Mouse (Mus musculus) cerebral cortex, adult 2 months (tissue): ENCODE data around the gene Dcun1d2.

Source experiments
- WGBS: fragments of 180-500 bp; shearing (Covaris S2); methylation state at CpG from one replicate; pipeline ENCODE4 v1.1.7; 2018; 5-methylcytosine and 5-hydroxymethylcytosine counted together

The Dcun1d2 gene

GRCm38 (mm10) chr8:13287692-13288623 is at the start of gene Dcun1d2, which contains the start of gene Tmco3:
TSS of gene Dcun1d2 (minus strand) at chr8:13288131.
TSS of gene Tmco3 (plus strand) at chr8:13288190.
- WGBS = under 1% methylated on average over 79 of the region's 79 CpGs

GRCm38 (mm10) chr8:13337678-13338077 is 49.7 kb upstream of the Dcun1d2 start:
- 69% methylated on average over 3 of the region's 3 CpGs for whole genome bisulfite sequencing

- 82% methylated on average over 6 of the region's 6 CpGs for WGBS
Measured at GRCm38 (mm10) chr8:13337245-13337644, 49.3 kb upstream of the Dcun1d2 start.

- WGBS = 38% methylated on average over 1 of the region's 1 CpGs
Measured at GRCm38 (mm10) chr8:13334671-13335070, 46.7 kb upstream of the Dcun1d2 start.

GRCm38 (mm10) chr8:13326598-13326997 is 38.7 kb upstream of the Dcun1d2 start:
- WGBS = 60% methylated on average over 5 of the region's 5 CpGs

GRCm38 (mm10) chr8:13316671-13317070 is 28.7 kb upstream of the Dcun1d2 start:
- WGBS = 93% methylated on average over 10 of the region's 10 CpGs

- 76% methylated on average over 3 of the region's 3 CpGs for WGBS
Measured at GRCm38 (mm10) chr8:13314922-13315321, 27.0 kb upstream of the Dcun1d2 start.

- 83% methylated on average over 9 of the region's 9 CpGs for WGBS
Measured at GRCm38 (mm10) chr8:13306916-13307315, 19.0 kb upstream of the Dcun1d2 start.

GRCm38 (mm10) chr8:13306309-13306909 is 18.5 kb upstream of the Dcun1d2 start:
- 71% methylated on average over 7 of the region's 7 CpGs for WGBS

GRCm38 (mm10) chr8:13305884-13306283 is 18.0 kb upstream of the Dcun1d2 start:
- 76% methylated on average over 4 of the region's 4 CpGs for WGBS

GRCm38 (mm10) chr8:13305459-13305858 is 17.5 kb upstream of the Dcun1d2 start:
- 59% methylated on average over 6 of the region's 6 CpGs for WGBS

- WGBS = 92% methylated on average over 7 of the region's 7 CpGs
Measured at GRCm38 (mm10) chr8:13301036-13301435, 13.1 kb upstream of the Dcun1d2 start.

GRCm38 (mm10) chr8:13299571-13299970 is 11.6 kb upstream of the Dcun1d2 start:
- 98% methylated on average over 8 of the region's 8 CpGs for WGBS

GRCm38 (mm10) chr8:13293677-13294470 is 5.9 kb upstream of the Dcun1d2 start:
- 95% methylated on average over 9 of the region's 9 CpGs for WGBS

- 30% methylated on average over 9 of the region's 9 CpGs for WGBS
Measured at GRCm38 (mm10) chr8:13292364-13292763, 4.4 kb upstream of the Dcun1d2 start.

- WGBS = 2% methylated on average over 6 of the region's 6 CpGs
Measured at GRCm38 (mm10) chr8:13288646-13289045, 715 bp upstream of the Dcun1d2 start.

GRCm38 (mm10) chr8:13287304-13287691 is 633 bp downstream of the Dcun1d2 start:
- WGBS = under 1% methylated on average over 34 of the region's 34 CpGs

- WGBS = 91% methylated on average over 1 of the region's 1 CpGs
Measured at GRCm38 (mm10) chr8:13283200-13283599, 4.7 kb downstream of the Dcun1d2 start.

- WGBS = 87% methylated on average over 5 of the region's 5 CpGs
Measured at GRCm38 (mm10) chr8:13276941-13277447, 10.9 kb downstream of the Dcun1d2 start.

- 93% methylated on average over 5 of the region's 5 CpGs for WGBS
Measured at GRCm38 (mm10) chr8:13272834-13273233, 15.1 kb downstream of the Dcun1d2 start.

- WGBS = 60% methylated on average over 2 of the region's 2 CpGs
Measured at GRCm38 (mm10) chr8:13267566-13267965, 20.4 kb downstream of the Dcun1d2 start.

- WGBS = 53% methylated on average over 3 of the region's 3 CpGs
Measured at GRCm38 (mm10) chr8:13263376-13263775, 24.6 kb downstream of the Dcun1d2 start.
